Mouse (Mus musculus) limb, embryonic 15.5 days (tissue): ENCODE results near the gene Mavs. TPM values are rescaled to one million over a fixed set of nuclear protein-coding genes. Genes with fewer than 3 reads are reported as not detected.

Experiments
- ATAC-seq: fragments of 200-750 bp; cut with Nextera tagmentation; 2 replicates; pipeline ENCODE4 v1.8.0; 2017; ENCODE audit warnings: low read depth, moderate TSS enrichment; ENCODE audit not compliant: insufficient number of reproducible peaks, low FRiP score, low TSS enrichment
- H3K27ac ChIP-seq: fragments of 300-500 bp; sonication (generic); 2 replicates; pipeline ENCODE4 v1.5.1; 2015; ENCODE audit warnings: moderate library complexity, mild to moderate bottlenecking, inconsistent platforms
- H3K27me3 ChIP-seq: fragments of 300-500 bp; sonication (generic); 2 replicates; pipeline ENCODE4 v1.6.1; 2015; ENCODE audit warnings: inconsistent platforms
- H3K36me3 ChIP-seq: fragments of 300-500 bp; sonication (generic); 2 replicates; pipeline ENCODE4 v1.6.1; 2015; ENCODE audit warnings: inconsistent platforms
- H3K4me1 ChIP-seq: fragments of 300-500 bp; sonication (generic); 2 replicates; pipeline ENCODE4 v1.6.1; 2015; ENCODE audit warnings: inconsistent platforms
- H3K4me2 ChIP-seq: fragments of 300-500 bp; sonication (generic); 2 replicates; pipeline ENCODE4 v1.6.1; 2015; ENCODE audit warnings: mild to moderate bottlenecking, inconsistent platforms
- H3K4me3 ChIP-seq: fragments of 300-500 bp; sonication (generic); 2 replicates; pipeline ENCODE4 v1.5.1; 2015; ENCODE audit warnings: mild to moderate bottlenecking, inconsistent platforms
- H3K9ac ChIP-seq: fragments of 300-500 bp; sonication (generic); 2 replicates; pipeline ENCODE4 v1.6.1; 2015; ENCODE audit warnings: inconsistent platforms
- H3K9me3 ChIP-seq: fragments of 300-500 bp; sonication (generic); 2 replicates; pipeline ENCODE4 v1.6.1; 2016; ENCODE audit warnings: inconsistent platforms
- WGBS: fragments of 180-500 bp; shearing (Covaris S2); methylation state at CpG from one replicate; pipeline ENCODE4 v1.1.7; 2015; 5-methylcytosine and 5-hydroxymethylcytosine counted together
- polyA plus RNA-seq: library from polyadenylated mRNA; unstranded; fragments of >200 nt; fragmentation: Nextera tagmentation; extraction: Ambion mirVana; gene quantifications from 2 replicates; pipeline ENCODE4 v1.2.1, GENCODE M21; 2015

Mavs gene
- polyA plus RNA-seq, 1 experiment from 2014 or later: 19.2 TPM

DNA sequence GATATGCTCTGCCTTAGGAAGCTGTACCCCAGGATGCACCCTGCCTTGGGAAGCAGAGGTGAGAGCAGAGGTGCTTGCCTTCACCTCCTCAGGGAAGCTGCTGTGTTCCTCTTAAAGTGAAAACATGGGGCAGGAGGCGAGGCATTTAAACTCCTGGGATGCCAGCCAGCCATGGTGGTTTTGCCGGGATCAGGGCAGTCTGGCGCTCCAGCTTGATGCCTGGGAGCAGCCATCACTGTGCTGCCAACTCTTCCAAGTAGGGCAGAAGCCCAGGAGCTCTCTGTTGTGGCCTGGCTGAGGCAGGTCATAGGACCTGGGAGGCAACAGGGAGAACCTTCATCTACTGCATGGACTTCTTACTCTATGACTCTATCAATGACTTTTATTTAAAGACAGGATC lies 32.6 kb upstream of the Mavs start:
- 86% methylated on average over 3 of the region's 3 CpGs for WGBS
- no peak overlapping the region for H3K4me2 ChIP-seq
- ATAC-seq: no peak
- H3K36me3 ChIP-seq: peaks cover 31% of the 10 kb centered on the region
- no peak overlapping the region for H3K27ac ChIP-seq
- H3K4me1 ChIP-seq: peaks cover 19% of the 10 kb centered on the region
- H3K9me3 ChIP-seq: no peaks in the 10 kb centered on the region
- no peak overlapping the region for H3K4me3 ChIP-seq
- H3K9ac ChIP-seq: no peak overlapping the region
- H3K27me3 ChIP-seq: no peaks in the 10 kb centered on the region

DNA sequence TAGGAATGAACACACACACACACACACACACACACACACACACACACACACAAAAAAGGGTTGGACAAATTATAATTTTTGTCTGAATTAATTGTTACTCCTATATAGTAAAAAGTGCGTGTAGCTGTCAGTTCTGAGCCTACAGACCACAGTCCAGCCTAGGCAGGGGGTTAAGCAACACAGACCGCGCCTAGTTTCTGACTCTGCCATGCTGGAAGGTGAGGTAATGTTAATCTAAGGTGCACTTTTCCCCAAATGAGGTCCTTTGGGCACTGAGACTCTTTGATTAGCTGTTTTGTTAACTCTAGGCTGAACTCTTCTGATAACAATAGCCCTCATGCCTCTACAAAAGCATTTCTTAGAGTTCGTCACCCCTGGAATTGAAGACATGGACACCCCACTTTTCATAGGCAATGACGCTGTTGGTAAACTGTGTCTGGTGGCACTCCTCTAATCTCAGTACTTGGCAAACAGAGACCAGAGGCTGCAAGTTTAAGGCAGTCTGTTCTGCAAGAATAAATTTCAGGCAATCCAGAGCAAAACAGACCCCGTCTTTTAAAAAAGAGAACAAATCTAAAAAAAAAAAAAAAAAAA lies 29.9 kb upstream of the Mavs start:
- peaks cover 10% of the 10 kb centered on the region for H3K36me3 ChIP-seq
- H3K27me3 ChIP-seq: no peaks in the 10 kb centered on the region
- H3K9me3 ChIP-seq: no peaks in the 10 kb centered on the region
- H3K4me2 ChIP-seq: no peak overlapping the region
- peaks cover 19% of the 10 kb centered on the region for H3K4me1 ChIP-seq
- 61% methylated on average over 6 of the region's 6 CpGs for WGBS
- no peak overlapping the region for H3K4me3 ChIP-seq
- no peak for ATAC-seq
- H3K27ac ChIP-seq: peak overlapping the region; percentile 94
- H3K9ac ChIP-seq: no peak overlapping the region

DNA sequence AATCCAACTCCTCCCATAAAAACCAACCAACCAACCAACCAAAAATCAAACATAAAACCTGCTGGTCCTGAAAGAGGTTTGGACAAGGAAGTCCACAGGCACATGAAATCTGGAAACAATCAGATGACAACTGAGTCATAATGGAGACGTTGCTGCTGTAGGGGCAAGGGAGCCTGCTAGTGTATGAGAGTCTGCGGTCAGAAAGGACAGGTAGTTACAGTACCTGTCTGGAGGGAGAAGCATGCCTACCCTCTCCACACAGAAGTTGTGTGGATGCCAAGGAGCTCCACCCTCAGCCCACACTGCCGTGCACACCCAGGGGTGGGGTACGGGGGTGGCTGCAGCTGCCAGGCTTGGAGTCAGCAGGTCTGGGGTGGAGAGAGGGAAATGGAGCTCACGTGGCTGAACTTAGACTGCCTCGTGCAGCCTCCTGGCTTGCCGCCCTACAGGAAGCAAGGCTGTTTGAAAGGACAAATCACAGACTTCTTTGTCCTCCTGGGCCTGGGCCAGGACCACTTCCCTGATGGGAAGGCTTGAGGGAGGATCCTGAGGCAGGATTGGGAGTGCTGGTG lies 29.4 kb upstream of the Mavs start:
- Histone ChIP-seq H3K4me2 (peak overlapping the region; percentile 37), H3K27me3 (no peaks in the 10 kb centered on the region), H3K36me3 (peaks cover 7% of the 10 kb centered on the region), H3K4me3 (no peak overlapping the region; the same call in 1 of the 2 replicates), H3K9ac (no peak overlapping the region), H3K9me3 (no peaks in the 10 kb centered on the region), H3K27ac (peak overlapping the region; percentile 94), H3K4me1 (peaks cover 23% of the 10 kb centered on the region)
- WGBS: 12% methylated on average over 7 of the region's 7 CpGs
- peak; percentile 88 for ATAC-seq

DNA sequence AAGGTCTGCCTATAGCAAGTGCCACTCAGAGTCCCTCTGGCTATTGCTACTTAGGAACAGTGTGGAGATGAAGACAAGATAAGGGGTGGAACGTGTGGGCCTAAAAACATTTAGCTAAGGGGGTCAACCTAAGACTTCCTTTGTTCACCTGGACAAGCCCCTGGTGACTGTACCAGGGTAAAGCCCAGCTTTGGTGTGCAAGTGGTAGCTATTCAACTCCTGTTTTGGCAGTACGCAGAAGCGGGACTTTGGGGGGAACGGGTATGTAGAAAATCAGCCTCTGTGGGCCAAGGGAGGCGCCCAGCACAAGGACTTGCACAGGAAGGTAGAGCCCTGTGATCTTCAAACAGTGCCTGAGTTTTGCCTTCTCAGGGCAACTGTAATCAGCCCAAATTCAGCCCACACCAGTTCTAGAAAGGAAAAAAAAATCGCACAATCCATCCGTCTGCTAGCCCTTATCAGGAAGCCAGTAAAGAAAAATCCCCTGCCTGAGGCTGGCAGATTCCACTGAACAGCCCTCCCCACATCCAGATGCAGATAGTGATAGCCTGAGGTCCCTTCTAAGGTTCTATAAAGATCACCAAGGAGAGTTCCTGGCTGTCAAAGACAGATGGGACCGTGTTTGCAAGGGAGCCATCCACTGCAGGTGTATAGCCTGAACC lies 28.2 kb upstream of the Mavs start:
- Histone ChIP-seq H3K36me3 (no peaks in the 10 kb centered on the region), H3K27ac (no peak overlapping the region; the same call in 1 of the 2 replicates), H3K4me3 (no peak overlapping the region), H3K4me1 (peaks cover 27% of the 10 kb centered on the region), H3K9me3 (no peaks in the 10 kb centered on the region), H3K9ac (no peak overlapping the region), H3K4me2 (no peak overlapping the region), H3K27me3 (no peaks in the 10 kb centered on the region)
- no peak for ATAC-seq
- 80% methylated on average over 8 of the region's 8 CpGs for WGBS

DNA sequence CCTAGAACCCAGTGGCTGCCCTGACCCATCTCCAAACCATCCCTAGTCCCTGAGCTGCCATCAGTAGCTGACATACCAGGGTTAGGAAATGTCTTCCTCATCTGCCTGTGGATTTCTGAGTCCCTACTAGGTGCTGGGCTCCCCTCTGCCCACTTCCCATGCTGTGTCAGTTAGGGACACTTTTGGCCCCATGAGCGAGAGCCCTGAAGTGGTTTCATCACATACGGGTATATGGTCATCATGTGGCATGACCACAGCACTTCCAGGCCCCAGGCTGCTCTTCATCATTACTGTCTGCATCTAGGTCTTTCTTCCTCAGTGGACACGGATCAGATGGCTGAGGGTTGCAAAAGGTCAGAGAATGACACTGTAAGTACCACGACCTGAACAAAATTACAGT lies 27.1 kb upstream of the Mavs start, which contains the start of gene Ap5s1:
Gene Ap5s1 (plus strand): TSS at position 301 of the 400 bp plus-strand sequence.
- Histone ChIP-seq H3K4me3 (no peak within 1 kb of the TSS), H3K4me1 (peaks cover 34% of the 10 kb centered on the region), H3K27me3 (no peaks in the 10 kb centered on the region), H3K4me2 (no peak within 1 kb of the TSS), H3K9ac (no peak within 1 kb of the TSS), H3K9me3 (no peaks in the 10 kb centered on the region), H3K27ac (no peak within 1 kb of the TSS), H3K36me3 (no peaks in the 10 kb centered on the region)
- WGBS: 77% methylated on average over 4 of the region's 4 CpGs
- ATAC-seq: no peak

DNA sequence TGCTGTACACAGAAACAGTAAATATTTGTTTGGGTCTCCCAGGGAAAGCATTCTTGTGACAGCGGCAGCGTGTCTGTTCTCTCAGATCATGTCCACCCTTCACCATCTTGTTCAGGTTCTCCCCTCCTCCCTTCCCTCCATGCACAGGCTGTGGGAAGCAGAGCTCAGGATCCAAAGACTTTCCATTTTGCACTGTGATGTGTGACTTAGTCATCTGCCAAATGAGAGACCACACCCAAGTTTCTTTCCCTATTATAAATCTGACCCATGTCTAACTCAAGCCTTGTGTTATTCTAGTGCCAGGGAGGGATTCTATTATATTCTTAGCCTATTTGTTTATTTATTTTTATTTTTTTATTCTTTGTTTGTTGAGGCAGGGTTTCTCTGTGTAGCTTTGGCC lies 25.5 kb upstream of the Mavs start:
- Histone ChIP-seq H3K27me3 (no peaks in the 10 kb centered on the region), H3K4me1 (peaks cover 37% of the 10 kb centered on the region), H3K36me3 (peaks cover 11% of the 10 kb centered on the region), H3K9me3 (no peaks in the 10 kb centered on the region), H3K9ac (no peak overlapping the region), H3K4me2 (no peak overlapping the region), H3K4me3 (no peak overlapping the region), H3K27ac (no peak overlapping the region)
- no peak for ATAC-seq
- 94% methylated on average over 2 of the region's 2 CpGs for WGBS

DNA sequence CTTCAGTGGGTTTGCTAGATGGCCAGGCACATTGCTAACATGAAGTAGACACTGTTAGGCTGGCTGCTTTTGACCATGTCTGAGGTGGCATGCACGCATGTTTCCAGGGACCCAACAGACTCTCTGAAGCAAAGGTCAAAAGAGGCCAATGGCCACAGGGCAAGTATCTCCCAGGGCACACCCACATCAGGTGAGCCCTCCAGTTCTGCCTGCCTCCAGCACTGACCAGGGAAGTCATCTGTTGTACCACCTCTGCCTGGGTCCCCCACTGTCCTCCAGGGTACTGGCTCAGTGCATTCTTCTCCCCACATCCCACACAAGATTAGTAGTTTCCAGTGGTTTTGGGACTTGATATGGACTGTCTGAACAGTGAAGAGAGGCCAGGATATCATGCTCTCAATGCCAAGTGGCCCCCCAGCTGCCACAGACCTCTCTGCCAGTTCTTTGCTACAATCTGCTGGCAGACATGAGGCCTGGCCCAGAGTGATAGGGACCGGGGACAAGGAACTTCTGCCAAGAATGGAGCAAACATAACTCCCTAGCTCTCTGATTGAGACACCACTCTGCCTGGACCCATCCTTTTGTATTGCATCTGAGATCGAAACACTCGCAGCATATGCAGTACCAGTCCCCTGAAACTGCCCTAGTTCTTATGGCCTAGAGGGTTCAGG lies 24.6 kb upstream of the Mavs start:
- Histone ChIP-seq H3K4me3 (peak overlapping the region; percentile 59), H3K27me3 (no peaks in the 10 kb centered on the region), H3K36me3 (peaks cover 17% of the 10 kb centered on the region), H3K27ac (peak overlapping the region; percentile 94), H3K9me3 (no peaks in the 10 kb centered on the region), H3K4me1 (peaks cover 36% of the 10 kb centered on the region), H3K9ac (peak overlapping the region; percentile 54; the same call in 1 of the 2 replicates), H3K4me2 (peak overlapping the region; percentile 61; the same call in 1 of the 2 replicates)
- no peak for ATAC-seq
- 80% methylated on average over 4 of the region's 4 CpGs for WGBS

DNA sequence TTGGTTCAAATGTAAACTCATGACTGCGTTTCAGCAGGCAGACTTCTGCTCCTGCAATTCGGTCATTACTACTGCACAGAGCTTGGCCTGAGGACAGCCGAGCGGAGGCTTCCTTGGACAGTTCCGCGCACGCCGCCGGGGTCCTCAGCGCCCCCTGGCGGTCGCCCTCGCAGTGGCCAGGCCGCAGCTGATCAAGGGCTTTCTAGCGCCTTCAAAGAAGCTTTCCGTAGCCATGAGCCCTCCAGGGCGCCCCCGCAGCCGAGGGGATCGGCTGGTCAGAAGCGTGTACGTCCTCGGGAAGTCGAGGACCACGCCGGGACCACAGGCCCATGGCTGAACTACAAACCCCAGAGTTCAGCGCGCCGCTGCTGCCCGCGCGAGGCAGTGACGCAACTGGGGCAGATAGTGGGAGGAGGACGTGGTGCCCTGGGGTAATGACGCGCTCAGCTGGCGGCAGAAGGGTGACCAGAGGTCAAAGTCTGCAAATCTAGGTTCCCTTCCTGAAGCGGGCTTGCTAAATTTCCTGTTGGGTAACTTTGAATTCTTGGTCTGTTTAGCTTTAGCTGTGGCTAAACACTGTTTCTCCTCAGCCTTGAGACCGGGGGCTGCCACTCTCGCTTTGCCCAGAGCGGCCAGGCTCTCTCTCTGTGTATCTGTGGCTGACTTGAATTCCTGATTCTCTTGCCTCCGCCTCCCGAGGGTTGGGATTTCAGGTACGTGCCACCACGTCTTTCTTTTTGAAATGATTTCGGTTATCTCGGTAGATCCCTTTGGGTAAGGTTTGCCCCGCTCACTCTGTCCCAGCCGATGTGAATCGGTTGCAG lies 23.7 kb upstream of the Mavs start:
- Histone ChIP-seq H3K4me2 (peak overlapping the region; percentile 61), H3K4me1 (peaks cover 26% of the 10 kb centered on the region), H3K4me3 (peak overlapping the region; percentile 59), H3K27me3 (no peaks in the 10 kb centered on the region), H3K9me3 (no peaks in the 10 kb centered on the region), H3K36me3 (peaks cover 22% of the 10 kb centered on the region), H3K9ac (peak overlapping the region; percentile 54), H3K27ac (peak overlapping the region; percentile 94)
- ATAC-seq: peak; percentile 94
- under 1% methylated on average over 50 of the region's 50 CpGs for WGBS

DNA sequence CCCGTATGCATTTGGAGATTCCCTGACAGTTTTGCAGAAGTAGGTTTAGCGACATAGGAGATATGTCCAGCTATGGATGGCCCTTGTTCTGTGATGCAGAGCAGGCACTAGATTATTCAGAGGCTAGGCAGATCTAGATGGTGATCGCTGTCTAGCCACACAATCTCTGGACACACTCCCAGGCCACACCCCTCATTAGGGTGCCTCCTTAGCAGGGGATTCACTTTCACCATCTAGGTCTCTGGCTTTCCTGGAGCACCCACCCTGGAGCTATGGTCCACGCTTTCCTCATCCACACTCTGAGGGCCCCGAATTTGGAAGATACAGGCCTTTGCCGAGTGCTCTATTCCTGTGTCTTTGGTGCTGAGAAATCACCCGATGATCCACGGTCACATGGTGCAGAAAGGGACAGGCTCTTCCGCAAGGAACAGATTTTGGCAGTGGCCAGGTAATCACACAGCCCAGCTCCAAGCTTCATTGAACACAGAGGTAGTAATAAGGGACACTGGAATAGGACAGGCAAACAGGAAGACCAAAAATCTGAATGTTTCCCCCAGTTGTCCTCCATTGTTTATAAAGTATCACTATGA lies 22.7 kb upstream of the Mavs start:
- Histone ChIP-seq H3K4me3 (peak overlapping the region; percentile 59), H3K9ac (peak overlapping the region; percentile 54), H3K4me1 (peaks cover 21% of the 10 kb centered on the region), H3K27ac (peak overlapping the region; percentile 94; the same call in 1 of the 2 replicates), H3K9me3 (no peaks in the 10 kb centered on the region), H3K36me3 (peaks cover 22% of the 10 kb centered on the region), H3K4me2 (peak overlapping the region; percentile 61), H3K27me3 (no peaks in the 10 kb centered on the region)
- WGBS: 63% methylated on average over 9 of the region's 9 CpGs
- no peak for ATAC-seq

DNA sequence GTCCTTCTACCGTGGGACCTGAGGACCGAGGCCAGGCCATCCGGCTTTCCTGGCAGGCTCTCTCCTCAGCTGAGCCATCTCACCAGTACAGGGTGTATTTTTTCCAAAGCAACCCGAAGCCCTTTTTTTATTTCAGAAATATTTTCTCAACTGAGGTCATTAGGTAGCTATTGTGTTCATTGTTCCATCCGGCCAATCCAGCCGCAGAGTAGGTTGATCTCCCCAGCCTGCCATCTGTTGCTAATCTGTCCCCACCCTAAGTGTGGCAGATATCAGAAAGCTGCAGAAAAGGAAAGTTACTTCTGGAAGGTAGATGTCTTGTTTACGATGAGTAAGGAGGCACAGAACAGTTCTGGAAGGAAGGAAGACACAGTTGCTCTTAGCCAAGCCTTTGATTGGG lies 20.1 kb upstream of the Mavs start:
- Histone ChIP-seq H3K27me3 (no peaks in the 10 kb centered on the region), H3K27ac (peak overlapping the region; percentile 24; the same call in 1 of the 2 replicates), H3K4me1 (peaks cover 21% of the 10 kb centered on the region), H3K9ac (no peak overlapping the region), H3K4me2 (no peak overlapping the region), H3K9me3 (no peaks in the 10 kb centered on the region), H3K4me3 (no peak overlapping the region), H3K36me3 (peaks cover 22% of the 10 kb centered on the region)
- 80% methylated on average over 7 of the region's 7 CpGs for WGBS
- ATAC-seq: no peak
